Comparison of ENCODE assay signal across 14 mouse cellular contexts in genomic region chr2:102384496-102384895, GRCm38 (mm10). TPM values are rescaled to one million over a fixed set of nuclear protein-coding genes. Genes with fewer than 3 reads are reported as not detected.
DNase-seq lines count a peak whose midpoint lies in the region; ATAC-seq and TF ChIP-seq lines count a peak whose summit lies in the region.
"Had no signal": no experiment of that assay in that cellular context is flagged by ENCODE, and none has a peak within 500 bp of the region (broad histone marks: within the 10 kb centered on the region; RNA-seq: fewer than 3 reads in every experiment).

No protein-coding gene starts in this region.

- TF ChIP-seq POLR2A in olfactory bulb, adult 2 months (IDR thresholded peaks at IDR 0.05; ENCODE audit: insufficient read depth, low read depth, low read length) = no peak

- peak; percentile 31 to 70 for DNase-seq in kidney, adult 8-10 months
- DNase-seq in layer of hippocampus, postnatal 10 days (ENCODE audit: low spot score in 2 of 2) = no peak
- DNase-seq: cerebellum, adult 2 months; embryo, embryonic 11 days; lung, postnatal 10 days; right cerebral cortex, postnatal 14 days; thymus, adult 2 months had no signal

- H3K4me2 ChIP-seq in heart, embryonic 14.5 days (ENCODE audit: low read length) = no peak overlapping the region
- H3K4me2 ChIP-seq in heart, embryonic 12.5 days = no peak overlapping the region
- H3K4me2 ChIP-seq: heart, embryonic 11.5 days; neural tube, embryonic 15.5 days had no signal

- 36% methylated on average over 1 of the region's 1 CpGs for WGBS in heart, embryonic 14.5 days
- WGBS in heart, embryonic 12.5 days = 48% methylated on average over 1 of the region's 1 CpGs
- 36% methylated on average over 1 of the region's 1 CpGs for WGBS in olfactory bulb, adult 2 months

- H3K9ac ChIP-seq in heart, embryonic 14.5 days (ENCODE audit: low read length) = peak overlapping the region; percentile 30; the same call in 1 of the 2 replicates
- no peak overlapping the region for H3K9ac ChIP-seq in heart, embryonic 12.5 days
- H3K9ac ChIP-seq: neural tube, embryonic 15.5 days had no signal

- H3K27ac ChIP-seq in heart, embryonic 14.5 days (replicated peaks in 1 of 2; ENCODE audit: control insufficient read depth in 1 of 2, insufficient read depth in 1 of 2, low read depth in 2 of 2, low read length in 2 of 2) = peak overlapping the region in 1 of 2 experiments; percentile 28; a peak in 1 of 4 replicates
- no peak overlapping the region for H3K27ac ChIP-seq in heart, embryonic 12.5 days (ENCODE audit: poor library complexity, severe bottlenecking)
- H3K27ac ChIP-seq in olfactory bulb, adult 2 months (ENCODE audit: insufficient read depth, low read depth, low read length) = peak overlapping the region; percentile 5; the same call in 1 of the 2 replicates

- ATAC-seq in heart, embryonic 14.5 days (ENCODE audit: insufficient number of reproducible peaks, insufficient read depth, low FRiP score, low read depth) = no peak
- no peak for ATAC-seq in heart, embryonic 12.5 days (ENCODE audit: insufficient number of reproducible peaks, low FRiP score)
- ATAC-seq in megakaryocyte, adult 5-6 weeks (ENCODE audit: poor library complexity, severe bottlenecking) = no peak

- peaks cover 9% of the 10 kb centered on the region; the same call in 1 of the 2 replicates for H3K36me3 ChIP-seq in heart, embryonic 14.5 days (ENCODE audit: control insufficient read depth, insufficient read depth, low read length)
- peaks cover 5% of the 10 kb centered on the region; the same call in 1 of the 2 replicates for H3K36me3 ChIP-seq in heart, embryonic 12.5 days
- H3K36me3 ChIP-seq in megakaryocyte, embryonic 14.5 days (replicated peaks; ENCODE audit: low read length) = peaks cover 12% of the 10 kb centered on the region
- H3K36me3 ChIP-seq: neural tube, embryonic 15.5 days had no signal

- no peaks in the 10 kb centered on the region for H3K9me3 ChIP-seq in heart, embryonic 14.5 days (ENCODE audit: control insufficient read depth, low read length)
- H3K9me3 ChIP-seq in heart, embryonic 12.5 days (replicated peaks) = no peaks in the 10 kb centered on the region
- no peaks in the 10 kb centered on the region for H3K9me3 ChIP-seq in megakaryocyte, embryonic 14.5 days
- H3K9me3 ChIP-seq: neural tube, embryonic 15.5 days had no signal

- no peaks in the 10 kb centered on the region for H3K27me3 ChIP-seq in heart, embryonic 14.5 days (ENCODE audit: control insufficient read depth, insufficient read depth, low read length)
- H3K27me3 ChIP-seq in heart, embryonic 12.5 days (replicated peaks) = no peaks in the 10 kb centered on the region
- no peaks in the 10 kb centered on the region for H3K27me3 ChIP-seq in megakaryocyte, embryonic 14.5 days (replicated peaks)
- H3K27me3 ChIP-seq: neural tube, embryonic 15.5 days had no signal

- H3K4me3 ChIP-seq in heart, embryonic 14.5 days (ENCODE audit: control insufficient read depth in 1 of 2, insufficient read depth in 1 of 2, low read depth in 1 of 2, low read length in 2 of 2) = no peak overlapping the region
- H3K4me3 ChIP-seq in heart, embryonic 12.5 days = no peak overlapping the region
- H3K4me3 ChIP-seq in megakaryocyte, embryonic 14.5 days (replicated peaks) = peak overlapping the region; percentile 73
- H3K4me3 ChIP-seq in olfactory bulb, adult 2 months (ENCODE audit: insufficient read depth, low read depth, low read length) = no peak overlapping the region
- H3K4me3 ChIP-seq: neural tube, embryonic 15.5 days had no signal

- no peak for TF ChIP-seq CTCF in olfactory bulb, adult 2 months (IDR thresholded peaks at IDR 0.05; ENCODE audit: insufficient read depth, low read depth, low read length)

- peaks cover 5 to 30% of the 10 kb centered on the region in 2 experiments; a peak in 3 of 4 replicates for H3K4me1 ChIP-seq in heart, embryonic 14.5 days (ENCODE audit: control insufficient read depth in 2 of 2, insufficient read depth in 2 of 2, low read length in 2 of 2)
- H3K4me1 ChIP-seq in heart, embryonic 12.5 days (replicated peaks) = peaks cover 24% of the 10 kb centered on the region
- peaks cover 30% of the 10 kb centered on the region for H3K4me1 ChIP-seq in megakaryocyte, embryonic 14.5 days
- H3K4me1 ChIP-seq in olfactory bulb, adult 2 months (ENCODE audit: control insufficient read depth, insufficient read depth, low read length) = peaks cover 2% of the 10 kb centered on the region; the same call in 1 of the 2 replicates

RNA-seq across cellular contexts. Expression of gene Trim44, which starts 23.1 kb away (rescaled TPM):
- 33.0 and 35.0 TPM in 2 replicates for polyA plus RNA-seq in heart, embryonic 14.5 days (2014; fragmentation: Nextera tagmentation; extraction: Ambion mirVana)
- polyA plus RNA-seq in heart, embryonic 12.5 days (2016; fragmentation: Nextera tagmentation; extraction: Ambion mirVana) = 39.5 and 42.8 TPM in 2 replicates
- polyA plus RNA-seq in megakaryocyte, embryonic 14.5 days (2012; ENCODE audit: insufficient read depth, low replicate concordance) = 1.2 and 3.5 TPM in 2 replicates
- 17.7 and 18.4 TPM in 2 replicates for total RNA-seq in megakaryocyte, adult 5-6 weeks (2015)
- 21.2 and 24.9 TPM in 2 replicates for total RNA-seq in megakaryocyte, adult 5-6 weeks (2017)
- polyA plus RNA-seq in olfactory bulb, adult 2 months (2012; ENCODE audit: insufficient read depth, insufficient read length, low replicate concordance, missing spikeins) = 108 and 163 TPM in 2 replicates
- 100 to 1,000 TPM; 162 to 165 TPM for total RNA-seq in layer of hippocampus, postnatal 10 days (2021)

Comparison
In these comparisons a context has a peak if more than half of its experiments do, and no peak if none do; other contexts are left out.
1. DNase-seq: peak in kidney, adult 8-10 months (2 of 2); none in layer of hippocampus, postnatal 10 days (0 of 2).